Mouse (Mus musculus) layer of hippocampus, adult 2 months (tissue): ENCODE measurements around the gene Wbp1l. TPM values are rescaled to one million over a fixed set of nuclear protein-coding genes. Genes with fewer than 3 reads are reported as not detected.

Experiments used
- DNase-seq, 2 experiments: peaks; one replicate each; pipeline ENCODE4 v3.0.0; 2022; ENCODE audit warnings: low spot score in 2 of 2
- H3K27ac ChIP-seq: fragments of 200-600 bp; 2 replicates; pipeline ENCODE4 v1.8.1; 2022
- H3K4me3 ChIP-seq: fragments of 200-600 bp; 2 replicates; pipeline ENCODE4 v1.8.1; 2022; ENCODE audit warnings: mild to moderate bottlenecking
- CTCF ChIP-seq: fragments of 200-600 bp; conservative IDR thresholded peaks from 2 replicates; pipeline ENCODE4 v1.8.1; 2022; ENCODE audit warnings: antibody characterized with exemption, mild to moderate bottlenecking, moderate library complexity
- total RNA-seq, 2 experiments: library from RNA; stranded (reverse); gene quantifications; 2 replicates each; pipeline ENCODE4 v1.2.3; 2021

Wbp1l gene
- total RNA-seq, 2 experiments from 2014 or later, result 33.5 to 38.0 TPM

GRCm38 (mm10) chr19:46572548-46572947 is 26.3 kb upstream of the Wbp1l start:
- TF ChIP-seq CTCF, result no peak
- Histone ChIP-seq H3K4me3 (peak overlapping the region; percentile 92), H3K27ac (peak overlapping the region; percentile 97)
- DNase-seq, result no peak

- Histone ChIP-seq H3K4me3 (peak within 1 kb of the TSS; percentile 92), H3K27ac (peak within 1 kb of the TSS; percentile 97)
- TF ChIP-seq CTCF, result peak; percentile 57
- DNase-seq, result peak; percentile 91 to 93
Measured at GRCm38 (mm10) chr19:46572951-46573937, 25.6 kb upstream of the Wbp1l start, which contains the start of the genes Arl3 and Sfxn2. Gene Arl3 (minus strand): TSS chr19:46573198. Gene Sfxn2 (plus strand): TSS chr19:46573365.

DNA sequence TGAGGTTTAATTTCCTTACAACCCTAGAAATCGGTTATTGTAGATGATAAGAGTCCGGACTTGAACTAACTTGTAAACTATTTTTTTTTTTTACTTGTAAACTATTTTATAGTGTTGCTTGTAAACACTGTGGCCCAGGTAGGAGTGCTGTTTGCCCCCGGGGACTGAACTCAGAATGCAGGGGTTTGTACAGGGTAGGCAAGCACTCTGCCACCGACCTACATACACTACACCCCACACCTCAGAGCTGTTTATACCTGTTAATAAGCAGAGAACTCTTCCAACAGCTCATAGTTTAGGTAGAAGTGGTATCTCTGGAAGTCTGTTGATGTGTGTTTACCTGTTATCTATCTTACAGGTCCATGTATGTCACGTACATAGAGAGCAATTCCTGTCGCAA is 24.9 kb upstream of the Wbp1l start:
- DNase-seq, result no peak
- peak overlapping the region; percentile 85; the same call in 1 of the 2 replicates for H3K27ac ChIP-seq
- TF ChIP-seq CTCF, result no peak
- peak overlapping the region; percentile 92 for H3K4me3 ChIP-seq

DNA sequence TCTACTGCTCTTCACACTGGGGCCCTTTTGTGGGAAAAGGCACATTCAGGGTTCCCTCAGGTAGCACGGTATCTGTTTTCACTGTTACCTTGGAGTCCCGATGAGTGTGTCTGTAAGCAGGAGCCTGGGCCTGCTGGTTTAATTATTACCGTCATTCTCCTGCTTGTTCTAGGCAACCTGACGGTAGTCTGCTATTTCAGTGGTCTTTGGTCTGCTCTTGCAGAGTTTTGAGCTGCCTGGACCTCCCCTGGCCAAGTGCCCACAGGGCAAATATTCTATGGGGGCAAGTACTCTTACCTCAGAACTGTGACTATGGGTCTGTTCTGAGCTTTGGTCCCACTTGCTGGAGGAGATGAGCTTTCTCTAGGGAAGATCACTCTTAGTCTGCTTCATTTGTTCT is 23.7 kb upstream of the Wbp1l start:
- no peak for TF ChIP-seq CTCF
- H3K4me3 ChIP-seq, result no peak overlapping the region
- no peak for DNase-seq
- H3K27ac ChIP-seq, result no peak overlapping the region

DNA sequence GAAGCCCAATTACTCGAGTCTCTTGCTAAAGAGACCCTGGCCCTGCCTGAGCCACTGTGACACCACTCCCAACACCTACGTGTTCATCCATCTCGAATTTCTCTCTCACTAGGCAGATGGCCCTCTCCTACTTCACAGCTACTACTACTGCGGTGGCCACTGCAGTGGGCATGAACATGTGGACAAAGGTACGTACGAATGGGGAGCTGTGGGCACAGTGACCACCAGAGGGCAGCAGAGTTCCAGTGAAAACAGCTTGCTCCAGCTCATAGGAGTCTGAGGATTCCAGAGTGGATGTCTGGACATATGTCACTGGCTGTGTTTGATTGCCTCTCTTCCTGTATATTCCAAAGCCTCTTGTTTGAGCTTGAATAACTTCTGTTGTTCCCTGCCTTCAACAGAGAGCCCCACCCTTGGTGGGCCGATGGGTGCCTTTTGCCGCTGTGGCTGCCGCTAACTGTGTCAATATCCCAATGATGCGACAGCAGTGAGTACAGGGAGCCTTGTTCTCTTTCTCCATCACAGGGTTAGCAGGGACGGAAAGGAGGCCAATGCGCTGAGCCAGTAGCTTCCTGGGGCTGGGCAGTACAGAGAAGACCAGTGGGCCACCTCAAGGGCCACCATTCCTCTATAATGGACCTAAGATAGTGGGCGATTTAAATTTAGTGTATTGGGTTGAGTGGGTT is 10.9 kb upstream of the Wbp1l start:
- Histone ChIP-seq H3K27ac (no peak overlapping the region), H3K4me3 (no peak overlapping the region)
- TF ChIP-seq CTCF, result peak; percentile 100
- DNase-seq, result peak; percentile 81 to 90

- no peak for DNase-seq
- no peak overlapping the region for H3K27ac ChIP-seq
- TF ChIP-seq CTCF, result no peak
- no peak overlapping the region for H3K4me3 ChIP-seq
Measured at GRCm38 (mm10) chr19:46591575-46591974, 7.3 kb upstream of the Wbp1l start.

GRCm38 (mm10) chr19:46592751-46593439 is 6.0 kb upstream of the Wbp1l start:
- TF ChIP-seq CTCF, result peak; percentile 48
- H3K27ac ChIP-seq, result no peak overlapping the region
- no peak for DNase-seq
- no peak overlapping the region for H3K4me3 ChIP-seq

- TF ChIP-seq CTCF, result no peak
- Histone ChIP-seq H3K4me3 (peak overlapping the region; percentile 41; the same call in 1 of the 2 replicates), H3K27ac (peak overlapping the region; percentile 66)
- no peak for DNase-seq
Measured at GRCm38 (mm10) chr19:46598187-46598586, 697 bp upstream of the Wbp1l start.

- DNase-seq, result no peak
- H3K27ac ChIP-seq, result peak overlapping the region; percentile 92
- peak overlapping the region; percentile 65 for H3K4me3 ChIP-seq
- no peak for TF ChIP-seq CTCF
Measured at GRCm38 (mm10) chr19:46599375-46600256, 732 bp downstream of the Wbp1l start.

- H3K27ac ChIP-seq, result peak overlapping the region; percentile 92
- peak overlapping the region; percentile 65 for H3K4me3 ChIP-seq
- DNase-seq, result no peak
- no peak for TF ChIP-seq CTCF
Measured at GRCm38 (mm10) chr19:46600371-46600770, 1.5 kb downstream of the Wbp1l start.

DNA sequence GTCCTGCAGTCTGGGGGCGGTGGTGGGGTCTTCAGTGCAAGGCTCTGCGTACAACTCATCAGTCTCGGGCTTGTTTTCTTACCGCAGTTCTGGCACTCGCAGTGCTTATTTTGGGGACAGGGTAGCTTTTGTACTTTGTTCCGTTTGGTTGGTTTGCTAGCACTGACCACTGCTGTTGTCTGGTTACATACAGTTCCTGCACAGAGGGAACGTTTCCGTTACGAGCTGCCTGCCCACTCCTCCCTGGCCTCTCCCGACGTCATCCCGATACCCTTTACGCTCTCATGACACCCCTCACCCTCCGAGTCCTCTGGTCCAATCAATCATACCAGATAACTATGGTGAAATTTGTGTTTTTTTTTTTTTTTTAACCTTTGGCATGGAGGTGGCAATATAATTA is 2.6 kb downstream of the Wbp1l start:
- no peak for DNase-seq
- no peak for TF ChIP-seq CTCF
- Histone ChIP-seq H3K4me3 (peak overlapping the region; percentile 12; the same call in 1 of the 2 replicates), H3K27ac (0 out of 2 replicates have a peak overlapping the region, but pooled peaks have one; percentile 5)

DNA sequence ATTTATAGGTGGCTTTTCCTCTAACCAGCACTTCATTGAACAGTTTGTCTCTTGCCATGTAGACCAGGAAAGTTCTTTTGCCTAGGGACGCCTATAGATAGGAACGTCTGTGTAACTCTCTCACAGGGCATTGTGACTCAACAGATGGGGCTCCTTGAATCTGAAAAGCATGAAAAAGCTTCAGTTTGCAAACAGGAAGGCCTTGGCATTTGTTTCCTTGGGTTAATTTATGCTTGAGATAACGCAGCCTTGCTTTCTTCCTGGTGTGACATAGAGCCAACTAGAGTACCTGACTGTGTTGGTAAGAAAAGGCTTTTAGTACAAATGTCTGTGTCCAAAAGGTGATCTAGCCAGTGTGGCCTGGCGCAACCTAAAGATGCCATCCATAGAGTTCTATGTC is 3.5 kb downstream of the Wbp1l start:
- DNase-seq, result no peak
- H3K27ac ChIP-seq, result no peak overlapping the region
- no peak for TF ChIP-seq CTCF
- no peak overlapping the region for H3K4me3 ChIP-seq
